Mouse (Mus musculus) left cerebral cortex, postnatal 10 days (tissue): ENCODE data around the gene Palld. TPM values are rescaled to one million over a fixed set of nuclear protein-coding genes. Genes with fewer than 3 reads are reported as not detected.

Experiments used
- DNase-seq, 2 experiments: peaks; one replicate each; pipeline ENCODE4 v3.0.0; 2021 to 2022; ENCODE audit warnings: low spot score in 2 of 2, mixed read lengths in 1 of 2; ENCODE audit errors: extremely low spot score in 1 of 2
- intact Hi-C: fragments of 180-260 bp; cut with DNase I; formaldehyde crosslinking; loops from one replicate; pipeline ENCODE4 v1.15.1; 2025
- total RNA-seq, 2 experiments: library from RNA; stranded (reverse); gene quantifications; 2 replicates each; pipeline ENCODE4 v1.2.3; 2021

Gene Palld
- total RNA-seq, 2 experiments from 2014 or later, result 5.2 to 6.8 TPM

DNA sequence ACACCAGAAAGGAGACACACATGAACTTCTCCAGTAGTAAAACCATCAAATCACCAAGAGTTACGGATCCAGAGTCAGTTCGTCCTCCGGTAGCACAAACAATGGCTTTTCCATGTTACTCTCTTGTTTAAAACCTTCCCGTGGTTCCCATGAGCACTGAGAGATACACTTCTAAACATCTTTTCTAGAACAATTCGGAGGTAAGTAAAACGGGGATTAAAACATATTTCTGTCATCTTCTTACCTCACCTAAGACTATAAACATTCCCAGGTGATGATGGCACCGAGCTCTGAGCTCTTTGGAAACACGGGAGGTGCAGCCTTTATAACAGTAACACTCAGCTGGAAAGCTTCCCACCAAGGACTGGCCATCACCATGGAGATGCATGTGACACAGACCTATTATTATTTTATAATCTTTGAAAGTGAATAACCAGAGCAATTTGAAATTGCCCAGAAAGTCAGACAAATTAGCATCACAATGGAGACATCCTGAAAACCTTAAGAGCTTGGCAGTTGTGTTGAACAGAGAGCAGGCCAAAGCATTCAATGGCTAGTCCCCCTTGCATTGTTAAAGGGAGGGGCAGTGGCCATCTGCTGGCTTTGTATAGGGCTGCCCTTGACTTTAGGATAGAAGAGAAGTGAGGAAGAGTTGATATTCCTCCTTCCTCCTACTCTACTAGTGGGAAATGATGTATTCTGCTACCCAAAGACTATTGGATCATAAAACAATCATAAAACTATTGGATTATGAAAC, 385.6 kb downstream of the Palld start:
- DNase-seq, result no peak
- intact Hi-C loops, result loop anchor here (5.0 to 10.0 kb wide), 5 partner anchors 292 to 1012 kb away; partner anchors contain the start of genes Aadat, Gm10283 and Sh3rf1

DNA sequence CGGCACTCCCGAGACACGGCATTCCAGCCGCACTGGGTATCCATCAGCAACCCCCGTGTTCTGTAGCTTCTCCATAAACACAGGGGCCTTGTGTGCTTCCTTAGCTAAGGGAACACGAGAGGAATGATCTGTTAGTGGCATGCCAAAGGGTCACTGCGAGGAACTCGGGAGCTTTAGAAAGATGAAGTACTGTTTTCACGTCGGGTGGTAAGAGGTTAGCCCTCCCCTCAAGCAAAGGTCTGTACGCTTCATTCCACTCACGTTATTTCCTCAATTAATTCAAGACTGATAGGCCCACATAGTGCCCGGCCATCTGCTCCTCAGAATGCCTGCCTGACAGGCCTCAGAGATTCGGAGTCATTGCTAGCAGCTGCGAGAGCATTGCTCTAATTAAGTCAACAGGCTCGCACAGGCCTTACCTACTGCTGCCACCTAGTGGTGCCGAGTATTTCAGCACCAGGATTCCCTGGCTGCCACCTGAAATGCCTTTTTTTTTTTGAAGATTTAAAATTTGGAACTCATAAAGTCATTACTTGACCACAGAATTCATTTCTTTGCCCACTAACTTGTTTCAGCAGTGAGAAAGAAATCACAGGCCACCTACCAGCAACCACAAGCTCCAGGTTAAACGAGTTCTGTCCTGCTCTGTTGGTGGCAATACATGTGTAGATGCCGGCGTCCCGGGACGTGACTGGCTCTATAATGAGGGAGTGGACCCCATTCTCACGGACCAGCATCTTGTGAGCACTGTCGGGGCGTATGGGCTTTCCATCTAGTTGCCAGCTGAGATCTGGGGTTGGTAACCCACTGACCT, 386.4 kb downstream of the Palld start:
- peak; percentile 86 to 88 for DNase-seq
- intact Hi-C loops, result loop anchor here (5.0 to 10.0 kb wide), 5 partner anchors 291 to 1011 kb away; partner anchors contain the start of genes Aadat, Gm10283 and Sh3rf1

DNA sequence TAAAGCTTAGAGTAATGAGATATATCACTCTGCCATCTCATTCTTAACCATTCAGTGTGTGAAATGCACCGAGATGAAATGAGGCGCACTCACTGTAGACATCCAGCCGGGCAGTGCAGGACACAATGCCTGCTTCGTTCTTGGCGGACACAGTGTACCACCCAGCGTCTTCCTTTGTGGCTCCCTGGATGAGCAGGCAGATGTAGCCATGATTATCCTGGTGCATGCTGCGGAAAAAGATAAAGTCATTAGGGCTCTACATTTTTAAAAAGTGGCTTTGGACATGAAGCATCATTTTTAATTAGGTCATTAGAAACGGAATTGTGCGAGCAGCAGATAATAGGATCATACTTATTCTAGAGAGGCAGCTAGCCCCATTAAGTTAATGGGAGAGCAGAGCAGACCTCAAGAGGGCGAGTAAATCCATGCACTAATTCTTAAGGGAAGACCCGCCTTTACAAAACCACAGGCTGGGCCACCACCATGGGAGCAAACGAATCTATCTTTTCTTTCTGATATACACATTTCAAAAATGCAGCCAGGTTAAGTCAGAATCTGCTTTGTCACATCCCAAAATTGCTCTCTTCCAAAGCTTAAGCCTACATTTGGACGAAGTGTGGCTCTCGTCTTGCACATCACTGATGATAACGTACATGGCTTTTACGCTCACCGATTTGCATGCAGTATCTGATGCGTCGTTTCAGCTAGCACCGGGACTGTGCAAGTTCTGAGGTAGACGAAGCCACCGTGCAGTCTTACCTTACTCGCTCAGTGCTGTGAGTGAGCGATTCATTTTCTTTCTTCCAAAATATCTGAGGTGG, 387.2 kb downstream of the Palld start:
- intact Hi-C loops, result loop anchor here (5.0 to 10.0 kb wide), 5 partner anchors 291 to 1011 kb away; partner anchors contain the start of genes Aadat, Gm10283 and Sh3rf1
- no peak for DNase-seq

DNA sequence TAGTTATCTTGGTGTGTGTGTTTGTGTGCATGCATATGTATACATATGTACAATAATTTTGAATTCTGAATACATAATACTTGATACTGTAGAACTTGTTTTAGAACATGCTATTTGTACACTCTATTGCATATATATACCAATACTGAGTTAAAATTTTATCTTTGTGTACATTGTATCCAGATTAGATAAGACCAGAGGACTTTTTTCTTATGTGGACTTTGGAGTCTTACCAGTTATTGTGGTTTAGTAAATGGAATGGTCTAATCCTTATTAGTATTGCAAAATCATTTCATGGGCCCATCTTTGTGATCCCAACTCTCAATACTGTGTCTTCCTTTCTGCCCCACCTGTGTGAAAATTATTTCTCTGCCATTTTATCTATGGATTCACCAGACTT, 400.2 kb downstream of the Palld start:
- no peak for DNase-seq
- intact Hi-C loops, result no loop called here

DNA sequence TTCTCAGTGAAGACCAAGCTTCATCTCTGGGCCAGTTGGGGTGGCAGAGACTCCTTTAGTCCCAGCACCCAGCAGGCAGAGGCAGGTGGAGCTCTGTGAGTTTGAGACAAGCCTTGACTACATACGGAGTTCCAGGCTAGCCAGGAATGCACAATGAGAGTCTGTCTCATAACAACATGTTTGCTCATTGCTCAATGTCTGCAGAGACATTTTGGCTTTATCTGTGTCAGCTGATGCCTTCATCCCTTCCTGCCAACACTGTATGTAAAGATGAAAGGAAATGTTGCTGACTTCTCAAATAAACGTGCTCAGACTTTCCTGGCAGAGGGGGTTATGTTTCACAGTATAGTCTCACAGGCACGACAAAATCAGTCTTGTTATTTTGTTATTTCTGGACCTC, 401.6 kb downstream of the Palld start:
- no peak for DNase-seq
- intact Hi-C loops, result no loop called here

DNA sequence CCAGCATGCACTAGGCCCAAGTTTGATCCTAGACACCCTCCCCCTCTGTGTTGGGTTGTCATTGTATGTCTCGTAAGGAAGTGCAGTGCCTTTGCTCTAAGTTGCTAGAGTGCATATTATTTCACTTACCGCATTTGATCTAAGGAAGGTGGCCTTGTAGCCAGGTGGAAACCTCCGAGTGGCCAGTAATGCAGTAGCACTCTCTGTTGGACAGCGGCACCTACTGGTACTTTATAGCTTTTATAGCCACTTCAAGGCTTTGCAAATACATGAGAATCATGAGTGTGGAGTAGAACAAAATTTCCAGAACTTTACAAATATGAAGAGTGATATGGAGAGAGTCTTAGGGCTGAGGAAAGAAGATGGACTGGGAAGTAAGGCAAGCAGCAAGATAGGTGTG, 403.5 kb downstream of the Palld start:
- no peak for DNase-seq
- intact Hi-C loops, result no loop called here

DNA sequence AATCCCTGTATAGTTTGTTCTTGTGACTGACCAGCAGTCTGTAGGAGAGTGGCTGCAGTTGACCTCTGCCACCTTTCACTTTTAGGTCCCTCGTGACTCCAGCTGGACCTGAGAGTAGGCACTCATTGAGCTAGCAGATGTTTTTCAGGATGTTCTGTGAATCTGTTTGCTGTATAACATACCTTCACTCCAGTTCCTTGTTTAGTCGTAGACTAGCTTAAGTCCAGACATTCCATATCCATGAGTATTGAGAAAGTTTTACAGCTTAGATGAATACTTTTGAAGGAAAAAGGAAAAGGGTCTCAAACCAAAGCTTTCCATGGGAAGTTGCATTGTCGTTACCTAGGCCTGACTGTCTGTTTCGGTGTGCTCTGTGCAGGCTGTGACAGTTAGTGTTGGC, 405.4 kb downstream of the Palld start:
- intact Hi-C loops, result no loop called here
- no peak for DNase-seq

DNA sequence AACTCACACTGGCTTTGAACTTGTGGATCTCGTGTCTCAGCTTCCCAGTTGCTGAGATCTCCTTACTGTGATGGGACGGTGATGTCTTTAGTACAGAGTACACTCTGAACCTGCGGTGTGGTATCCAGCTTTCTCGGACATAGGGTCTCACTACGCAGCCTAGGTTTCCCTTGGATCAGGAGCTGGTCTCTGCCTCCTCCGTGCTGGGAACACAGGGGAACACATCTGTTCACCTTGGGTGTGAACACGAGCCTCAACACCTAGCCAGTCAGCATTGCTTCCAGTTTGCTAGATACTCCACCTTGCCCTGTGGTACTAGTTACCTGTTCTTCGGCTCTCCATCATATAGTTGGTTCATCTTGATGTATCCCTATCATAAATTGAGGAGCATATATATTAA, 413.9 kb downstream of the Palld start:
- intact Hi-C loops, result no loop called here
- no peak for DNase-seq

DNA sequence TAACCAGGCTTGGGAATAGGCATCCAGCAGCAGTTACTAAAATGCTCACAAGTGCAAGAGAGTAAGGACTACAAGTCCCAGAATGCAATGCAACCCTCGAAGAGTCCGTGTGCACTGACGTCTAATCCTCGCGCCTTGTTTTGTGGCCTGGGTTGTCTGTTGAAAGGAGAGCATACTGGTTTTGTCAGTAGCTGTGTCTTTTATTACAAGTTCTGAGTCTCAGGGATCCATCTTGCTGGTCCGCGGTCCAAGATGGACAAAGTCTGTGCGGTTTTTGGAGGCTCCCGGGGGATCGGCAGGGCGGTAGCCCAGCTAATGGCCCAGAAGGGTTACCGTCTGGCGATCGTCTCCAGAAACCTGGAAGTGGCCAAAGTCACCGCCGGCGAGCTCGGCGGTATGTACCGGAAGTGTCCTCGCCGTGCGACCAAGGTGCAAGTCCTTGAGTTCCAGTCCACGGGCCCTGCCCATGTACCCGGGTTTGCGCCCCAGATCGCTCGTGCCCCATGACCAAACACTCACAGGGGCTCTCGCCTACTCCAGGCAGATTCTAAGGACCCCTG, 414.8 kb downstream of the Palld start, which contains the start of gene Cbr4:
Gene Cbr4 (plus strand): TSS at position 138 of the 560 bp plus-strand sequence.
- intact Hi-C loops, result no loop called here
- DNase-seq, result peak; percentile 90 to 92

DNA sequence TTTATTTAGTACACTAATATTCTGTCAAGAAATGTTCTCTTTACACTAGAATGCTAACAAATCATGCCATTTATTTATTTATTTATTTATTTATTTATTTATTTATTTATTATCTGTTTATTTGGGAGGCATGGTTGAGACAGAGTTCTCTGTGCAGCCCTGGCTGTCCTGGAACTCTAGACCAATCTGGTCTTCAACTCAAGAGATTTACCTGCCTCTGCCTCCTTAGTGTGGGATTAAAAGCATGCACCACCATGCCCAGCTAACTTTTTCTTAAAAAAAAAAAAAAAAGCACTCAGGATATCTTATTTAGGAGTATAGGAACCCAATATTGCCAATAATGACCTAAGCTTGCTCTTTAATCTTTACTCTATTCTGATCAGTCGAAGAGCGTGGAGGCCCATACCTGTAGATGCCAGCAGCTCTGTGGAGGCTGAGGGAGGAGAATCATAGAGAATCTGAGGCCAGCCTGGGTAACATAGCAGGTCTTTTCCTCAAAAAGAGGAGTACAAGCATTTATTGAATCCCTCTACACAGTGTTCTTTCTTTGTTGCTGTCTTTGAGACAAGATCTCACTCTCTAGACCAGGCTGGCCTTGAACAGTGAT, 415.5 kb downstream of the Palld start:
- DNase-seq, result no peak
- intact Hi-C loops, result no loop called here

DNA sequence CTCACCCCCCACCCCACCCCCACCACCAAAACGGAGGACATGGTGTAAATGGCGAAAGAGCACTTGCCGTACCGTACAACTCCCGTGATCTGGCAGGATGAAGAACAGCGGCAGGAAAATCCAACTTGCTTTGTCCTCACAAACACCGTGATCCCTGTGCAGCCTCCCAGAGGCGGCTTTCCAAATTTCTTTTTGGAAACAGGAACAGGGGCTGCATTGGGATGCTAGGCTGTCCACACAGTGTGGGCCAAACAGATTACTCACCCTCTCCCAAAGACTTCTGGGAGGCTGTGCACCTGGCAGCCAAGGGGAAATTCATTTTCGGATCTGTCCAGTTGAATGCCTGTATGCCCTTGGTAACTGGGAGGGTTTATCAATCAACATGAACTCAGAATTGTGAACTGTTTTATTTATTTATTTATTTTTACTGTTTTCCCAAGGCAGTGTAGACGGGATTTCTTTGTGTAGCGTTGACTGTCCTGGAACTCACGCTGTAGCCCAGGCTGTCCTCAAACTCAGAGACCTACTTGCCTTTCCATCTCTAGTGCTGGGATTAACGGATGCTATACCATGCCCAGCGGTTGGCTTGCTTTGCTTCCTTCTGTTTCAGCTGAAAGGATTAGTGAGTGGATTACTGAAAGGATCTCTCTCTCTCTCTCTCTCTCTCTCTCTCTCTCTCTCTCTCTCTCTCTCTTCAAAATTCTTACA, 422.1 kb downstream of the Palld start:
- intact Hi-C loops, result no loop called here
- DNase-seq, result no peak

DNA sequence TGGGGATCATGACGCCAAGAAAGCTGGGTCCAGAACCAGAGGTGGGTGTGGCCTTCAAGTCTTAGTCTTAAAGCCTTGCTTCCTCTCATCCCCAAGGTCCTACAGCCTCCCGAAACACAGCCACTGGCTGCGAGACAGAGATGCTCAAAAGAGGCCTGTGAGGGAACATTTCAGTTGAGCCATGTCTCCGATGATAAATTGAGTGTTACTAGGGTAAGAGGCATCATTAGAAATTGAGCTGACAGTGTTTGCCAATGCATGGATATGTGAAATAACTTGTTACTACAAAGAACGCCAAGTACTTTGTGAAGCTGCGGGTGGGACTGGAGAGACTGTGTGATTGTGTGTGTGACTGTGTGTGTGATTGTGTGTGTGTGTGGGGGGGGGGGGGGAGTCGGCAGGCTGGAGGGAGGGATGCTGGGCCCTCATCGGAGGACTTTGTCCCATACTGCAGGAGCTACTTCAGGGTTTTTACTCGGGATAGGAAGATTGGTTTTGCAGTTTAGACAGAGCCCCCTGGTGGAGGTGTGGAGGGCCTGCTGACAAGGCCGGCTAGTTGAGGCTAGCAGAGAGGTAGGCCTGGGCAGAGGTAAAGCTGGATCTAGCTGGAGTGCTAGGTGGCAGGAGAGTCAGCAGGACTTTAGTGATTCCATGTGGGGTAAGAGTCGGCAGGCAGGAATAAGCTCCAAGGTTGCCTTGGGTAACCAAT, 422.8 kb downstream of the Palld start:
- intact Hi-C loops, result no loop called here
- DNase-seq, result peak; percentile 31 to 44

DNA sequence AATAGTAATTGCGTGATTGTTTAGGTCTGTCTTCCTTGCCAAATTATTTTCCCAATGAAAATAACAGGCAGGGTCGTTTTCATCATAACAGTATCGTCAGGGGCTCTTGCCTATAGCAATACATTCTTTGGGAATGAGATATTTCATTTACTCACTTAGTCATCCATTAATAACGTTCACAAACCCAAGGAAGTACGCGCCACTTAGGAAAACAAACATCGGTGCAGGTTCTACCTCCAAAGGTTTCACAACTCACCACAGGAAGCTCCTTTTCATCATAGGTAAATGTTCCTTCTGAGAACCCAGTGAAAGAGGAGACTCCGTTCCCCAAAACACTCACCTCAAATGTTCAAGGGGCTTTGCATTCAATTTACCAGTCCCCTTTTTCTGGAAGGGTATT, 423.7 kb downstream of the Palld start:
- intact Hi-C loops, result no loop called here
- no peak for DNase-seq

DNA sequence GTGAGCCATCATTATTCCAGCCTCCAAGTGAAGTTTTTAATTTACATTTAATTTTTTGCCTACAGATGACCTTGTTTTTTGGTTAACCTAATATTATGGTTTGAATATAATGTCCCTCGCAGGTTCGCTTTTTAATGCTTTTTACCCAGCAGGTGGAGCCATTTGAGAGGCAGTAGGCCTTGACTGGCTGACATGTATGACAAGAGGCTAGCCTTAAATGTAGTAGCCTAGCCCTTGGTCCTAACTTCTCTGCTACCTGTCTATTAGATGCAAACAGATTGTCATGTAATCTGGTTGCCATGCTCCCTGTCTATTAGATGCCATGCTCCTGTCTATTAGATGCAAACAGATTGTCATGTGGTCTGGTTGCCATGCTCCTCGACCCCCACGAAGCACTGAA, 424.3 kb downstream of the Palld start:
- intact Hi-C loops, result no loop called here
- DNase-seq, result no peak

DNA sequence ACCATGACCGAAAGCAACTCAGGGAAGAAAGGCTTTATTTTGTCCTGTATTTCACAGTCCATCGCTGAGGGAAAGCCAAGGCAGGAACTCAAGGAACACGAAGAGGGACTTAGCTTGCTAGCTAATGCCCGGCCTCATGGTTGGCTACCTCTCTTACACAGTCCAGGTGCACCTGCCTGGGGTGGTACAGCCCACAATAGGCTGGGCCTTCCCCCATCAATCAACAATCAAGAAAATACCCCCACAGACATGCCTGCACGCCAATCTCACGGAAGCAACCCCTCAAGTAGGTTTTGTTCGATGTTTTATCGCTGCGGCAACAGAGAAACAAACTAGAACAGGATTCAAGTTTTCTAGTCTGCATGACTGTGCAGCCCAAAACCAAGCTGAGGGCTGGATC, 426.3 kb downstream of the Palld start:
- DNase-seq, result no peak
- intact Hi-C loops, result no loop called here

DNA sequence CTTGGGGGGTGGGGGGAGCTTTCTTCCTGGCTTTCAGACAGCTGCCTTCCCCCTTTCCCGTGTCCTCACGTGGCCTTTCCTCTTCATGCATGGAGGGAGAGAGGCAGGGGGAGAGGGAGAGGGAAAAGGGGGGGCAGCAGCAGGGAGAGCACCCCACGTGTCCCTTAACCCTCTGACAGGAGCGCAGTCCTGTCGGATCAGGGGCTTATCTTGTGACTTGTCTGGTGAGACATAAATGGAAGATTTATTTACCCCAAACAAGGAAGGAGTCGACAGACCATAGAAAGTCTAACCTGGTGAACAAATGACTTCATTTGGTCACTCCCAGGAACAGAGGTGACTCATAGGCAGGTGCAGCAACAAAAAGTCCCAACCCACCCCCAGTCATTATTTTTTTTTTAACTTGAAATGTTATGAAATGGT, 427.2 kb downstream of the Palld start:
- DNase-seq, result no peak
- intact Hi-C loops, result no loop called here

DNA sequence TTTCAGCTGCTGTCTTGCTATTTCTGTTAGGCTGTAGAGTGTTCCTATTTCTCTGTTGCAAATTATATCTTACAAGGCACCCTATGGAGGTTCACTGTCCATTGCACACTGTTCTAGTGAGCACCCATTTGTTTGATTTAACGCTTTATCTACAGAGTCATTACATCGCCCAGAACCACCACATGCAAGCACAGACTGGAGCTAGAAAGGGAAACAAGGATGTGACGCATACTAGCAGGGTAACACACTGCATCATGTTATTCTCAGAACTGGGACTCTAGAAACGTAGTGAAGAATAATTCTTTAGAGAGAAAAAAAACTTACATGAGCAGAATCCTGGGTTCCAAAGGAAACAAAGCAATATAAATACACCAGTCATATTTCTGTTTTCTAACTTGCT, 432.3 kb downstream of the Palld start:
- no peak for DNase-seq
- intact Hi-C loops, result no loop called here

DNA sequence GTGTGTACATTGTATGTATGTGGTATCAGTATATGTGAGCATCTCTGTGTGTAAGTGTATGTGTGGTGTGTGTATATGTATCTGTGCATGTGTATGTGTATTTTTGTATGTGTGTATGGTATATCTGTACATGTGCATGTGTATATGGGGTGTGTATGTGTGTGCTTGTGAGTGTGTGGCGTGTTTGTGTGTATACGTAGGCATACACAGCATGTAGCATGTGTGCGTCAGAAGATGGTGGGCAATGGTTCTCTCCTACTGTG, 435.0 kb downstream of the Palld start:
- DNase-seq, result no peak
- intact Hi-C loops, result no loop called here
